In genomic region chr1:168459426-168459825, GRCm38 (mm10) we compare ENCODE assay signal across 34 mouse cellular contexts.
"Had no signal": no experiment of that assay in that cellular context is flagged by ENCODE, and none has a peak within 500 bp of the region (broad histone marks: within the 10 kb centered on the region; RNA-seq: fewer than 3 reads in every experiment).

No protein-coding gene starts in this region.

- H3K4me1 ChIP-seq: heart, embryonic 13.5 days; hindbrain, embryonic 15.5 days; intestine, embryonic 15.5 days; kidney, embryonic 15.5 days had no signal

- H3K9me3 ChIP-seq: heart, embryonic 10.5 days; heart, embryonic 12.5 days; heart, embryonic 13.5 days; heart, embryonic 15.5 days; hindbrain, embryonic 10.5 days; hindbrain, embryonic 12.5 days; hindbrain, embryonic 13.5 days; hindbrain, embryonic 15.5 days; intestine, embryonic 15.5 days; kidney, embryonic 15.5 days had no signal

- ATAC-seq: hindbrain, embryonic 16.5 days; hindbrain, postnatal 0 days; inflammation-experienced regulatory T-cells, adult 6 months; intestine, embryonic 15.5 days; intestine, embryonic 16.5 days; intestine, postnatal 0 days had no signal

- H3K4me3 ChIP-seq: heart, embryonic 10.5 days; heart, embryonic 12.5 days; heart, embryonic 13.5 days; heart, embryonic 15.5 days; hindbrain, embryonic 10.5 days; hindbrain, embryonic 12.5 days; hindbrain, embryonic 13.5 days; hindbrain, embryonic 15.5 days; intestine, embryonic 15.5 days; kidney, embryonic 15.5 days; layer of hippocampus, adult 2 months had no signal

- H3K9ac ChIP-seq: heart, embryonic 12.5 days; heart, embryonic 13.5 days; heart, embryonic 15.5 days; hindbrain, embryonic 12.5 days; hindbrain, embryonic 13.5 days; hindbrain, embryonic 14.5 days; hindbrain, embryonic 15.5 days; intestine, embryonic 15.5 days; kidney, embryonic 15.5 days had no signal

- H3K27ac ChIP-seq: heart, embryonic 10.5 days; heart, embryonic 13.5 days; heart, embryonic 15.5 days; hindbrain, embryonic 10.5 days; hindbrain, embryonic 12.5 days; hindbrain, embryonic 13.5 days; hindbrain, embryonic 14.5 days; hindbrain, embryonic 15.5 days; hindbrain, postnatal 0 days; intestine, embryonic 15.5 days; kidney, embryonic 15.5 days; kidney, postnatal 0 days; layer of hippocampus, adult 2 months had no signal

- DNase-seq: heart, postnatal 10 days; heart, postnatal 36 days; heart, postnatal 4 days; kidney, adult 11 months; kidney, adult 18-20 months; kidney, adult 2 months; kidney, adult 8-10 months; kidney, adult 9 months; kidney, postnatal 10 days; kidney, postnatal 14 days; kidney, postnatal 25 days; kidney, postnatal 36 days; kidney, postnatal 4 days; layer of hippocampus, adult 9-11 months; layer of hippocampus, postnatal 36 days had no signal

- H3K36me3 ChIP-seq: heart, embryonic 10.5 days; heart, embryonic 12.5 days; heart, embryonic 13.5 days; heart, embryonic 15.5 days; hindbrain, embryonic 10.5 days; hindbrain, embryonic 12.5 days; hindbrain, embryonic 13.5 days; hindbrain, embryonic 15.5 days; intestine, embryonic 15.5 days; kidney, embryonic 15.5 days had no signal

- H3K27me3 ChIP-seq: heart, embryonic 12.5 days; heart, embryonic 13.5 days; heart, embryonic 15.5 days; hindbrain, embryonic 12.5 days; hindbrain, embryonic 13.5 days; hindbrain, embryonic 15.5 days; intestine, embryonic 15.5 days; kidney, embryonic 15.5 days had no signal

- H3K4me2 ChIP-seq: heart, embryonic 11.5 days; heart, embryonic 12.5 days; heart, embryonic 13.5 days; heart, embryonic 15.5 days; hindbrain, embryonic 12.5 days; hindbrain, embryonic 13.5 days; hindbrain, embryonic 14.5 days; hindbrain, embryonic 15.5 days; intestine, embryonic 15.5 days; kidney, embryonic 15.5 days had no signal
